Mouse (Mus musculus): ENCODE results near the gene Hist1h4f.
A peak's percentile ranks its signal among the peaks of the same experiment; 100 is the strongest.
"Not testable (repeated sequence)": the region's sequence is repeated elsewhere in the genome, so short reads cannot be mapped to it uniquely, and the experiment has no call there.

The Hist1h4f gene

GRCm38 (mm10) chr13:23533560-23534367, 17.7 kb downstream of the Hist1h4f start, which contains the start of gene Hist1h2af:
TSS of gene Hist1h2af (plus strand) at chr13:23533906.
- DNase-seq (ENCODE audit: low read depth, low spot score), result not testable (repeated sequence)

- DNase-seq (ENCODE audit: low read depth, low spot score), result no peak
Measured at GRCm38 (mm10) chr13:23532262-23533075, 19.0 kb downstream of the Hist1h4f start.

- DNase-seq (ENCODE audit: low read depth, low spot score), result peak; percentile 89
Measured at GRCm38 (mm10) chr13:23530901-23531875, 20.3 kb downstream of the Hist1h4f start, which contains the start of gene Hist1h4h. TSS of gene Hist1h4h (plus strand) at chr13:23531050.

- DNase-seq (ENCODE audit: low read depth, low spot score), result no peak
Measured at GRCm38 (mm10) chr13:23530181-23530900, 21.1 kb downstream of the Hist1h4f start.

GRCm38 (mm10) chr13:23529480-23530165, 21.8 kb downstream of the Hist1h4f start:
- no peak for DNase-seq (ENCODE audit: low read depth, low spot score)

GRCm38 (mm10) chr13:23529005-23529404, 22.4 kb downstream of the Hist1h4f start:
- DNase-seq (ENCODE audit: low read depth, low spot score), result no peak

GRCm38 (mm10) chr13:23526312-23526711, 25.1 kb downstream of the Hist1h4f start:
- peak; percentile 88 for DNase-seq (ENCODE audit: low read depth, low spot score)

- no peak for DNase-seq (ENCODE audit: low read depth, low spot score)
Measured at GRCm38 (mm10) chr13:23525901-23526300, 25.5 kb downstream of the Hist1h4f start.

- DNase-seq (ENCODE audit: low read depth, low spot score), result no peak
Measured at GRCm38 (mm10) chr13:23524654-23525053, 26.8 kb downstream of the Hist1h4f start.

- DNase-seq (ENCODE audit: low read depth, low spot score), result no peak
Measured at GRCm38 (mm10) chr13:23523976-23524375, 27.5 kb downstream of the Hist1h4f start.

GRCm38 (mm10) chr13:23521703-23522102, 29.7 kb downstream of the Hist1h4f start:
- DNase-seq (ENCODE audit: low read depth, low spot score), result no peak

- no peak for DNase-seq (ENCODE audit: low read depth, low spot score)
Measured at GRCm38 (mm10) chr13:23519416-23519815, 32.0 kb downstream of the Hist1h4f start.

GRCm38 (mm10) chr13:23518885-23519284, 32.6 kb downstream of the Hist1h4f start:
- DNase-seq (ENCODE audit: low read depth, low spot score), result no peak

- no peak for DNase-seq (ENCODE audit: low read depth, low spot score)
Measured at GRCm38 (mm10) chr13:23518295-23518603, 33.2 kb downstream of the Hist1h4f start.

- DNase-seq (ENCODE audit: low read depth, low spot score), result peak; percentile 72
Measured at GRCm38 (mm10) chr13:23517603-23518294, 33.7 kb downstream of the Hist1h4f start.

GRCm38 (mm10) chr13:23516822-23517602, 34.4 kb downstream of the Hist1h4f start:
- peak; percentile 64 for DNase-seq (ENCODE audit: low read depth, low spot score)

- DNase-seq (ENCODE audit: low read depth, low spot score), result no peak
Measured at GRCm38 (mm10) chr13:23515826-23516620, 35.4 kb downstream of the Hist1h4f start.

GRCm38 (mm10) chr13:23515281-23515680, 36.2 kb downstream of the Hist1h4f start:
- DNase-seq (ENCODE audit: low read depth, low spot score), result no peak
